Mouse (Mus musculus) sigmoid colon, adult 10 weeks (tissue): Measurements from ENCODE around the gene Fam118b. TPM values are rescaled to one million over a fixed set of nuclear protein-coding genes. Genes with fewer than 3 reads are reported as not detected.

Experiments
- polyA plus RNA-seq: library from polyadenylated mRNA; stranded (reverse); fragments of 350-450 nt; fragmentation: Illumina TruSeq; extraction: RNeasy Lipid Tissue Mini Kit (QIAGEN cat#74804); gene quantifications from one replicate; pipeline ENCODE4 v1.2.3, GENCODE M21; 2014; ENCODE audit warnings: low read depth, low replicate concordance

Fam118b gene
- polyA plus RNA-seq, result 39.1 TPM

GRCm38 (mm10) chr9:35267146-35267975, at the start of gene Fam118b, which contains the start of gene Rpusd4:
Fam118b (minus strand) TSS chr9:35267805.
Rpusd4 (plus strand) TSS chr9:35267865.

GRCm38 (mm10) chr9:35210542-35211474, 56.8 kb downstream of the Fam118b start, which contains the start of gene Foxred1:
Foxred1 (minus strand) TSS chr9:35211055.

GRCm38 (mm10) chr9:35199772-35200471, 67.7 kb downstream of the Fam118b start, which contains the start of the genes Srpr and Tirap:
Srpr (plus strand) TSS chr9:35200175.
Tirap (minus strand) TSS chr9:35200291.

GRCm38 (mm10) chr9:35175251-35176123, 92.1 kb downstream of the Fam118b start, which contains the start of gene Dcps:
Dcps (minus strand) TSS chr9:35176061.

Other genes with a start within 250 kb of the Fam118b start
- gene St3gal4, start 148.5 kb downstream of the Fam118b start, polyA plus RNA-seq, result 410 TPM
- gene Dcps, start 91.7 kb downstream of the Fam118b start, polyA plus RNA-seq, result 6.1 TPM
- 263 TPM for gene Srpr, start 67.6 kb downstream of the Fam118b start, polyA plus RNA-seq
- gene Tirap, start 67.5 kb downstream of the Fam118b start, polyA plus RNA-seq, result 23.3 TPM
- 21.9 TPM for gene Foxred1, start 56.8 kb downstream of the Fam118b start, polyA plus RNA-seq
- 5.9 TPM for gene Rpusd4, start 60 bp upstream of the Fam118b start, polyA plus RNA-seq
- 17.7 TPM for gene Cdon, start 153.3 kb upstream of the Fam118b start, polyA plus RNA-seq